Mouse (Mus musculus) thymus, postnatal 25 days (tissue): ENCODE data around the gene Cdh8.

ENCODE experiments used
- DNase-seq: peaks from one replicate; pipeline ENCODE4 v3.0.0; 2022

Cdh8 gene

DNA sequence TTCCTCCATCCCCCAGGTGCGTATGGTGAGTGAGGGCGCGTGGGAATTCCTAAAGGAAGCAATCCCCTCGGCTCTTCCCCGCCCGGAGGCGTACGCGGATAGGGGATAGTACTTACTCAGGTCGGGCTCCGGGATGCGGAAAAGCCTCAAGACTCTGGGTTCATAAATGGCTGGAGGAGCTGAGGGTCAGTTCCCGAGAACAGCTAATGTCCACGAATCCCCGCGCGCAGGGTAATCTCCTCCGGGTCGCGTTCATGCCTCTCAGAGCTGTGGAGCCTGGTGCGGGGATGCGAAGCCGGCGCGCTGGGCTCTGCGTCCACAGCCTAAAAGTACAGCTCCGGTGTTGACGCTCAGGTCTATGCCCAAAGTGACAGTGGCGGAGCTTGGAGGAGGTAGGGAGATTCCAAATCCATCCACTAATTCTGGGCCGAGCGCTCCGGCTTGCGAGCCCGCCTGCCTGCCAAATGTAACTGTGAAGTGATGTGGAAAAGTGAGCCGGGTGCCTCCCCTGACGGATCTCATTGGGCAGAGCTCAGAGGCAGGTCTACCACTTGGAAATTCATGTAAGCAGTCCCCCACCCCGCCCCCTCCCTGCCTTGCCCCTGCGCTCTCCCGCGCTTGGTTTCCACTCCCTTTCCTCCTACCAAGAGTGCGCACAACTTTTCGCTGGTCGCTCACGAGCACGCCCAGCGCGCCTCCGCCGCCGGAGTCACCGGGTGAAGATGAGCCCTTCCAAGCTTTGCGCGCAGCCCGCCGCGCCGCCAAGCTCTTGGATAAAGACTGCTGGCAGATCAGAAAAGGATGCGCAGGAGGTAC is at the start of gene Cdh8:
Gene Cdh8 (minus strand): TSS at position 506 of the 816 bp plus-strand sequence.
- DNase-seq, result no peak

DNA sequence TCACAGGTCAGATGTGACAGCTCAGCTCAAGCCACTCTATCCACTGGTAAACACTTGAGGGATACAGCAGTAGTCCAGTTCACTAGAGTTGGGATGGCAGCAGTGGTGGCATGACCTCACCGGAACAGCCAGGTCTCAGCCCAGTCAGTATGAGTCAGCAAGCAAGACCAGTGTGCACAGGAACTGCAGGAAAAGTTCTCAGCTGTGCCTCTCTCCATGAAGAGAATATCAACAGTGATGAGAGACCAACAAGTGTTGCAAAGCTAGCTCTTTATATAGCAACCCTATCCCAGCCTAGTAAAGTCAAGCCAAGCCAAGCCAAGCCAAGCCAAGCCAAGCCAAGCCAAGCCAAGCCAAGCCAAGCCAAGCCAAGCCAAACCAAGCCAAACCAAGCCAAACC is 30.2 kb upstream of the Cdh8 start:
- DNase-seq, result no peak

- DNase-seq, result no peak
Observed at GRCm38 (mm10) chr8:99425901-99426300, 9.6 kb upstream of the Cdh8 start.

DNA sequence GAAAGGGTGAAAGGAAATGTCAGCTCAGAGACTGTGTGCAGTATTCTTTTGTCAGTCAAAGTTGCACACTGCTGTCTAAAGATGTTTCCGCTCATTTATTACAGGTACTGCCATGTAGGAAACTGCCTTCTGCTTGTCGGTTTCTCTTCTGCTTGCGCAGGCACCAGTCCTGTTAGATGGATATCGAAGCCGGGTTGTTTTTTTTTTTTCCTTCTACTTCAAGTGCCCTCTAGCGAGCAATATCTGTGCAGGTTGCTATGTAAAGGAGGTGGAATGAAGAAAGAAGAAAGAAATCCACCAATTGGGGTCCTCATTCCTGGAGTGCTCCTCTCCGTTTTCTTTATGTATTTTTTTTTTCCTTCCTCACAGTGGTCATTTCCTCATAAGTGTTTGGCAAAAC is 5.2 kb upstream of the Cdh8 start:
- DNase-seq, result no peak

DNA sequence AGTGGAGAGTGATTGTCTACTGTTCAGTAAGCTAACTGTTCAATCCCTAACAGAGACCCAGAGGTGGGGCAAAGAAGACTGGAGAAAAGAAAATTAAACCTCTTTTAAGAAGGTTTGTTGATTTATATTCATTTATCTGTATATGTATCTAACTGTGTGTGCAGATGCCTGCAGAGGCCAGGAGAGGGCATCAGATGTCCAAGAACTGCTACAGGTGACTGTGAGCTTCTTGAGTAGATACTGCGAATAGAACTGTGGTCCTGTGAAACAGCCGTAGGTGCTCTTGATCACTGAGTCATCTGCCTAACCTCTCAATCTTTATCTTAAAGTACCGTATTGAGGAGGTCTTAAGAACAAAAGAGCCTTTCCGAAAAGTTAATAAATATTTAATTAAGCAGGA is 3.5 kb upstream of the Cdh8 start:
- DNase-seq, result no peak

DNA sequence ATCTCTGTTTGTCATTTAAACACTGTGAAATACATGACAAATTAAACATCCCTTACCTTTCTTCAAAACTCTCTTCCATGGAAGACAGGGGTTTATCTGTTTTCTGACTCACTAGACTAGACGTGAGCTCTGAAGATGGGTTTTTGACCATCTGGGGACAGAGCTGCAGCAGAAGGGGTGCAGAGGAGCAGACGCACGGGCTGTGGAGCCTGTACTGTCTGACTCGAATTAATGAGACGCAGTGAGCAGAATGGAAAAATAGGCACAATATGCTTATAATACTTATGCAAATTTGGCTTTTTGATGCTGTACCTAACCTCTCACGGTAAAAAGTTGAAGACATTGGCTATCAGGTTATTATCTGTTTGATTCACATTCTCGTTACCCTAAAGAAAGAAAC is 1.2 kb upstream of the Cdh8 start:
- DNase-seq, result no peak

- DNase-seq, result no peak
Observed at GRCm38 (mm10) chr8:99415076-99415965, 950 bp downstream of the Cdh8 start.

DNA sequence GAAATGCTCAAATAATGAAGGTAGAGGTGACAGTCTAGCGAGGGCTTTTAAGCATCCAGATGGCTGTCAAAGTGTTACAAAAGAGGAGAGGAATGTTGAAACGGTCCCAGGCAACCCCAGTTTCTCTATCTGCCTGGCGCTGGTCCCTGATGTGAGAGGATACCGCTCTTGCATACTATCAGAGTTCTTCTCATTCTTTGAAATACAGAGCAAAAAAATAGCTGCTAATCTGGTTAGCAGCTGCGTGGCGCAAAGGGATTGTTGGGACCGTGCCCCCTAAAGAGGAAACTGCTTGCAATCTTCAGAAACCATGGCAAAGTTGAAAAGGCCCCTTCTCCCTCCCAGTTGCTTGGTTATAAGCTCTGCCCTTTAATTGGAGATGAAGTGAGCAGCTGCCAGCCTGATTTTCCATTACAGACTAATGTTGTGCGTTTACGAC is 1.8 kb downstream of the Cdh8 start:
- DNase-seq, result no peak

- DNase-seq, result no peak
Observed at GRCm38 (mm10) chr8:99413877-99414482, 2.3 kb downstream of the Cdh8 start.

- DNase-seq, result no peak
Observed at GRCm38 (mm10) chr8:99393908-99394307, 22.4 kb downstream of the Cdh8 start.

DNA sequence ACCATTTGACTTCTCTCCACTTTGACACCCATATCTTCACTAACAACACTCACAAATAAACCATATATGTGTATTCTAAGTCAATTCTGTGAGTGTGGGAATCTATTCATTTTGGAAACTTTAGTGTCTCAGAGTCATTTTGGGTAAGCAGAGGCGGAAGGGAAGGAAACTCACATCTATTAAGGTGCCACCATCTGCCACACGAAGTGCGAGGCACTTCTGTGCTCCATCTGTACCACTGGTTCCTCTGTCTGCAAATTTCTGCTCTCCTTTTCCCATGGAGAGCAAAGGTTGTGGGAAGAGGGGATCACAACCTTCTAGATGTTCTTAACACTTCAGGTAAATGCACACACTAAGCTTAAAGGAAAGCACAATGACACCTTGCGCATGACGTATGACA is 46.2 kb downstream of the Cdh8 start:
- no peak for DNase-seq

GRCm38 (mm10) chr8:99369166-99369565 is 47.1 kb downstream of the Cdh8 start:
- no peak for DNase-seq

DNA sequence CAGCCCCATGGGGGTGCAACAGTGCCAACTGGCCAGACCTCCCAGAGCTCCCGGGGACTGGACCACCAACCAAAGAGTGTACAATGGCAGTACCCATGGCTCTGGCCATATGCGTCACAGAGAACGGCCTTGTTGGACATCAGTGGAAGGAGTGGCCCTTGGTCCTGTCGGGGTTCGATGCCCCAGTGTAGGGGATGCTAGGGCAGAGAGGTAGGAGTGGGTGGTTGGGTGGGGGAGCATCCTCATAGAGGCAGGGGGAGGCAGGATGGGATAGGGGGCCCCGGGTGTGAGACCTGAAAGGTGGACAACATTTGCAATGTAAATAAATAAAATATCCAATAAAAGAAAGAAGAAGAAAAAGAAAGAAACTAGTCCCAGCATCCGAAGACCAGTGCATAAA is 47.8 kb downstream of the Cdh8 start:
- no peak for DNase-seq

- no peak for DNase-seq
Observed at GRCm38 (mm10) chr8:99353923-99354322, 62.3 kb downstream of the Cdh8 start.

- DNase-seq, result no peak
Observed at GRCm38 (mm10) chr8:99353221-99353620, 63.0 kb downstream of the Cdh8 start.

DNA sequence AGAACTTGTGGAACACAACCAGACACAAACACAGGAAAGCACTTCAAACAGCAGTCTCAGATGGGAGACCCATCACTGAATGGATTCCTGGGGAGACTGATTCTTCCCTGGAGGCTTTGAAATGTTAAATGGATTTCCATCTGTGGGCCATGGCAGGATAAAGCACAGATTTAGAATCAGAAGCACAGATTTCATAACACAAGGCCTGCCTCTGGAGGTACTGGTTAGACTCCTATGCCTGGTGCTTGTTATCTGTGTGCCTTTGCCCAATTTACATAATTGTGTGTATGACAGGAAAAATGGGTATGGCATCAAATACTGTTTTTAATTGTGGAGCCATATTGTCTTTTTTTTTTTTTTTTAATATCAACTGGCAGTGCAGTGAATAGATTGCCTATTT is 66.8 kb downstream of the Cdh8 start:
- DNase-seq, result no peak

- no peak for DNase-seq
Observed at GRCm38 (mm10) chr8:99348618-99349017, 67.7 kb downstream of the Cdh8 start.

DNA sequence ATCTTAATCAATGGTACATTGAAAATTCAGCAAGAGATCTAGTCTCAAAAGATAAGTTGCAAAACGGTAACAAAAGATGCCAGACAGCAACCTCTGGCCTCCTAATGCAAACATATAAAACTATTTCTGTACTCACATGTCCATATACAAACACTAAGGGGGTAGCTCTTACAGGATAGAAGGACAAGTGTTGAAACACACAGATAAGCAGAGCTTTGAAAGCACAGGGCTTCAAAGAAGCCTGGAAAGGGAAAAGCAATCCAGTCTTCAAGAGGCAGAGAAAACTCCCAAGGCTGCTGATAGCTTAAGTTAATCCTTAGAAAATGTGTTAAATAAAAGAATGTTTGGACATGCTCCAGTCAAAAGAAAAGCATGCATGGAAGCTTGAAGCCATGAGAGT is 77.0 kb downstream of the Cdh8 start:
- no peak for DNase-seq

DNA sequence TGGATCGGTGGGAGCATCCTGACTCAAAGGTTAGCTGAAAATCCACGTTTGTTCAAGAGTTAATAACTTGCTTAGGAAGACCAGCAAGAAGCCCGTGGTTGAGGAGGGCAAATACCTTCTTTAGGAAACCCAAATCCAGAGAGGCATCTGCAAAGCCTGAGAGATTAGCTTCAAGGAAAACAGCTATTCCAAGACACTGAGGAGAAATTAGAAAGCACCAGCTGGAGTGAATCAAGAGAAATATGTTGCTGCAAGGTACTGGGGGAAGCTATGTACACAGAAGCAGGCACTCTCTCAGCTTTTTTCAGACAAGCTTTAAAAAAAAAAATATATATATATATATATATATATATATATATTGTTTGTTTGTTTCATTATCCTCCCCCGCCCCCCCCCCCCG is 88.7 kb downstream of the Cdh8 start:
- no peak for DNase-seq

- no peak for DNase-seq
Observed at GRCm38 (mm10) chr8:99314561-99314960, 101.7 kb downstream of the Cdh8 start.

DNA sequence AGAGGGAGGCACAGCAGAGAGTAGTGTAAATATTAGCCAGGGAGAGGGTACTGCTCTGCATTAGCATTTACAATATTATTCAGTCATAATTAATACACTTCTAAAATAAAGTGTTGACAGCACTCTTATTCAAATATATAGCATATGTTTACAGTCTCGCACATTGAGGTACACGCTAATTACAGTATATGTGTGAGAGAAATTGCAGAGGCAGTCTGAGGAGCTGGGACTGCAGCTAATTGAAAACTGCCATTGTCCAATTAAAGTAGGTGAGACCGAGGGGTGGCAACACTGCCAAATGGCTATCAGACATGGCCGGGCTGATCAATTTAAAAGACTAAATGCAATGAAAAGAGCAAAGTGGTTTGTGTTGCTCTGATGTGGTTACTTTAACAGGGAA is 112.1 kb downstream of the Cdh8 start:
- DNase-seq, result no peak

DNA sequence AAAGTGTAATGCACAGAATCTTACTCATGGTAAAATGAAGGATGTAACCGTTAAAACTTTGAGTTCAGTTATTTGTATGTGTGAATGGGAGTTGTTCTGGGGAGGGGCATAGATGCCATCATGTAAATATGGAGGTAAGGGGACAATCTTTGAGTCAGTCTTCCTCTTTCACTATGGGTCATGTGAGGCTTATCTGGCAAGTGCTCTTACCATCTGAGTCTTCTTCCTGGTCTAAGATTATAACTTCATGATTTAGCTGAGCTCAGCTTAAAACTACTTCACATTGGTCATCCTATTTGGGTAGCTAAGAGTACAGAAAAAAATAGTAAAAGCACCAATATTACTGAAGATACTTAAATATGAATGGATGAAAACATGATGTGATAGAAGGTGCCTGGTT is 126.1 kb downstream of the Cdh8 start:
- no peak for DNase-seq

DNA sequence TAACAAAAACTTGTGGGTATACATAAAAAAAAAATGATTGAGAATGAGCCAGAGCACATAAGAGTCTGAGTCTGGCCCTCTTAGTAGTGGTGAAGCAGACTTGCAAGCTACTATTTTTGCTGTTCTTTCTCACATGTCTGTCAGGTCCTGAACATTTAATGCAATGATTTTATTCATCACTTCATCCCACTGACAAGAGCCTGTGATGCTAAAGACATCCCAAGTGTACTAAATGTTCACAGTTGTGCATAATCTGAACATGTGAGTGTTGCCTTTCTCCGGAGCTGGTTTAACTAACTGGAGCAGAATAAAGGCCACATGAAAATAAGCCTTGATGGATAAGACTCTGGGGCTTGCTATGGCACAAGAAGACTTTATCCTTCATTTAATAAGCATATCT is 131.2 kb downstream of the Cdh8 start:
- DNase-seq, result no peak

DNA sequence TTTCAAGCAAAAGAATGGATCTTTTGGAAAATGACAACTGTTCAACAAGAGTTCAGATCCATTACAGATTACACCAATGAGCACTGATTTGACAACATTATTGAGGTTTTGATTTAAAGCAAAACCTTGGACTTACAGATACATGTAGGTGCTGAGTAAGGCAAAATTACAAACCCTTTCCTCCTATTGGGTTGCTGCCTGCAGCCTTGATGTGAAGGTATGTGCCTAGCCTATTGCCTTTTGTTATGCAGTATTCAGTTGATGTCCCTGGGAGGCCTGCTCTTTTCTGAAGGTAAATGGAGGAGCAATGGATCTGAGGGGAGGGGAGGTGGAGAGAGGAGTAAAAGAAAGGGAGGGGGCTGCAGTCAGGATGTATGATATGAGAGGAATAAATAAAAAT is 135.9 kb downstream of the Cdh8 start:
- no peak for DNase-seq
